Mouse (Mus musculus) right cerebral cortex, postnatal 4 days (tissue): ENCODE results near the gene 2210016L21Rik.

Experiments
- DNase-seq: peaks from one replicate; pipeline ENCODE4 v3.0.0-alpha.2; 2022

The 2210016L21Rik gene

GRCm38 (mm10) chr5:114979250-114980121 lies 37.5 kb downstream of the 2210016L21Rik start:
- peak; percentile 56 for DNase-seq

DNA sequence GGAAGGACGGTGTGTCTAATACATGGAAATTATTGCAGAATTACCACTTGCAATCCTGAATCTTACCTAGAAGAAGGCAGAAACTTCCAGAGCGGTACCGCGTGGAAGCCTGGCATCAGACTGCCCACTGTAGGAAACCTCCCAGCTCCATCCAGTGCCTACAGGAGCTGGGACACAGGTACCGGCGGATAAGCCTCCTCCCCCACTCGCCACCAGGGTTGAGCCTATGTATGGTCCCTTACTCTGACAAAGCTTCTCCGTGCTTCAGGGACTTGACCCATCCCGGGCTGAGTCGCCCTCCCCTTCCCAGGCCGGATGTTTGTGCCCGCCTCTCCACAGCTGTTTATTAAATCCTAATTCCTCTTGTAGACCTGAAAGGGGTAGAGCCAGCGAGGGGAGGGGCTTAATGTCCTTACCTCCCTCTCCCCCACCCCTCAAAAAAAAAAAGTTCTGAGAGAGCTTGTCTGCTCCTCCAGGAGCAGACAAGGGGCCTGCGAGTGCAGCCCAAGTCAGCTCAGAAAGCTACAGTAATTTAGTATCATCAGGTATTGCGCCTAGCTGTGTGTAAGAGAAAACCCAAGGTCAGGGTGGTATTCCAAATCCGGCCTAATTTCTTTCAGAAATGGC lies 38.3 kb downstream of the 2210016L21Rik start:
- DNase-seq = no peak

GRCm38 (mm10) chr5:114982001-114982400 lies 40.0 kb downstream of the 2210016L21Rik start:
- DNase-seq = no peak

- no peak for DNase-seq
Observed at GRCm38 (mm10) chr5:114985074-114985473, 43.1 kb downstream of the 2210016L21Rik start.

- DNase-seq = no peak
Observed at GRCm38 (mm10) chr5:114996447-114996846, 54.5 kb downstream of the 2210016L21Rik start.

- DNase-seq = no peak
Observed at GRCm38 (mm10) chr5:114997327-114997726, 55.4 kb downstream of the 2210016L21Rik start.
